Mouse (Mus musculus) hindbrain, embryonic 15.5 days (tissue): ENCODE results near the gene Dhx9. TPM values are rescaled to one million over a fixed set of nuclear protein-coding genes. Genes with fewer than 3 reads are reported as not detected.
"Not testable (repeated sequence)": the region's sequence is repeated elsewhere in the genome, so short reads cannot be mapped to it uniquely, and the experiment has no call there.

Source experiments
- ATAC-seq: fragments of 200-750 bp; cut with Nextera tagmentation; 2 replicates; pipeline ENCODE4 v1.8.0; 2017; ENCODE audit warnings: low read depth, moderate number of reproducible peaks, moderate TSS enrichment; ENCODE audit not compliant: low FRiP score
- H3K27ac ChIP-seq: fragments of 300-500 bp; sonication (generic); replicated peaks from 2 replicates; pipeline ENCODE4 v1.5.1; 2015; ENCODE audit warnings: mild to moderate bottlenecking, inconsistent platforms
- H3K27me3 ChIP-seq: fragments of 300-500 bp; sonication (generic); 2 replicates; pipeline ENCODE4 v1.6.1; 2015; ENCODE audit warnings: control low read depth, inconsistent platforms
- H3K36me3 ChIP-seq: fragments of 300-500 bp; sonication (generic); 2 replicates; pipeline ENCODE4 v1.6.1; 2015; ENCODE audit warnings: control low read depth, inconsistent platforms
- H3K4me1 ChIP-seq: fragments of 300-500 bp; sonication (generic); replicated peaks from 2 replicates; pipeline ENCODE4 v1.6.1; 2015; ENCODE audit warnings: control low read depth, inconsistent platforms
- H3K4me2 ChIP-seq: fragments of 300-500 bp; sonication (generic); 2 replicates; pipeline ENCODE4 v1.6.1; 2015; ENCODE audit warnings: moderate library complexity, mild to moderate bottlenecking, inconsistent platforms
- H3K4me3 ChIP-seq: fragments of 300-500 bp; sonication (generic); 2 replicates; pipeline ENCODE4 v1.5.1; 2015; ENCODE audit warnings: mild to moderate bottlenecking, inconsistent platforms
- H3K9ac ChIP-seq: fragments of 300-500 bp; sonication (generic); 2 replicates; pipeline ENCODE4 v1.6.1; 2015; ENCODE audit warnings: inconsistent platforms
- H3K9me3 ChIP-seq: fragments of 300-500 bp; sonication (generic); 2 replicates; pipeline ENCODE4 v1.6.1; 2016; ENCODE audit warnings: control low read depth, inconsistent platforms
- WGBS: fragments of 180-500 bp; shearing (Covaris S2); methylation state at CpG from one replicate; pipeline ENCODE4 v1.1.7; 2015; 5-methylcytosine and 5-hydroxymethylcytosine counted together
- polyA plus RNA-seq: library from polyadenylated mRNA; unstranded; fragments of >200 nt; fragmentation: Nextera tagmentation; extraction: Ambion mirVana; gene quantifications from 2 replicates; pipeline ENCODE4 v1.2.1, GENCODE M21; 2015

Dhx9 gene
- polyA plus RNA-seq, 1 experiment from 2014 or later, result 23.5 TPM

DNA sequence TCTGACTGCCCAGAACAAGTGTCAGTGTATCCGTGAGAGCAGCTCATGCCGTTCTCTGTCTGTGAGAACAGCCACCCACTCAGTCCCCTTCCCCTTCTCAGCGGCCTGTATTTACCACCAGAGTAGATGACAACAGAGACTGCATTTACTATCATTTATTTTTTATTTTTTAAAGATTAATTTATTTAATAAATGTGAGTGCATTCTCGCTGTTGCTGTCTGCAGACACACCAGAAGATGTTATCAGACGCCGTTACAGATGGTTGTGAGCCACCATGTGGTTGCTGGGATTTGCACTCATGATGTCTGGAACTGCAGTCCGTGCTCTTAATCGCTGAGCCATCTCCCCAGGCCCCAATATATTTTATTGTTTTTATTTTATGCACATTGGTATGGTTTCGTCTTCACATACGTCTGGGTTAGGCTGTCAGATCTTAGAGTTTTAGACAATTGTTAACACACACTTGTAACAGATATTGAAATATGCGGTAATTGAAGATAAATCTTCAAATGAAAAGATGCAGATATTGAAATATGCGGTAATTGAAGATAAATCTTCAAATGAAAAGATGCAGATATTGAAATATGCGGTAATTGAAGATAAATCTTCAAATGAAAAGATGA is 74.0 kb downstream of the Dhx9 start:
- not testable (repeated sequence) for H3K4me1 ChIP-seq, H3K36me3 ChIP-seq, H3K4me3 ChIP-seq, H3K9ac ChIP-seq, ATAC-seq, H3K27me3 ChIP-seq, H3K4me2 ChIP-seq, H3K9me3 ChIP-seq, H3K27ac ChIP-seq
- WGBS, result 76% methylated on average over 13 of the region's 13 CpGs

- not testable (repeated sequence) for H3K27ac ChIP-seq, H3K27me3 ChIP-seq, H3K9me3 ChIP-seq, H3K9ac ChIP-seq, H3K4me1 ChIP-seq, H3K4me2 ChIP-seq, H3K4me3 ChIP-seq, ATAC-seq, H3K36me3 ChIP-seq
- 68% methylated on average over 3 of the region's 4 CpGs for WGBS
Observed at GRCm38 (mm10) chr1:153412663-153413396, 74.6 kb downstream of the Dhx9 start.

GRCm38 (mm10) chr1:153411723-153412122 is 75.7 kb downstream of the Dhx9 start:
- no peaks in the 10 kb centered on the region for H3K27me3 ChIP-seq
- ATAC-seq, result no peak
- H3K36me3 ChIP-seq, result no peaks in the 10 kb centered on the region
- H3K9me3 ChIP-seq, result no peaks in the 10 kb centered on the region
- H3K4me2 ChIP-seq, result no peak overlapping the region
- no peaks in the 10 kb centered on the region for H3K4me1 ChIP-seq
- no peak overlapping the region for H3K9ac ChIP-seq
- H3K27ac ChIP-seq, result no peak overlapping the region
- 90% methylated on average over 6 of the region's 6 CpGs for WGBS
- H3K4me3 ChIP-seq, result no peak overlapping the region

DNA sequence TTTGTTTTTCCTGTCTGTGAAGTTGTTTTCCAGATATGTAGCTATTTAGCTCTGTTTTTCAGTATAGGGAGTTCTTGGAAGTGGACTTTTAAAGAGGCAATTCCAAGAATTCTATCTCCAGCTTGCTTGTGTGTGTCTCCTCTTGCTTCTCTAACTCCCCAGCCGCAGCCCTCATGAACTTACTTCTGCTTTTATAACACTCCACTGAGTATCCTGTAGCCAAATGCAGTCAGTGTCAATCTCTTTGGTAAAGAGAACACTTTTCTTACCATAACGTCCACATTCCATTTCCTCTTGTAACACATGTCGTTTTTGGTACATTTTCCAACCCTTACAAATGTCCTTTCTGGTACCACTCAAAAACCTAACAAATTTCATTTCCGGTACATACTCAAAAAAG is 76.5 kb downstream of the Dhx9 start:
- not testable (repeated sequence) for H3K4me1 ChIP-seq, H3K4me2 ChIP-seq, ATAC-seq, H3K36me3 ChIP-seq, H3K9ac ChIP-seq, H3K27me3 ChIP-seq, H3K9me3 ChIP-seq, H3K27ac ChIP-seq, H3K4me3 ChIP-seq
- 100% methylated on average over 2 of the region's 4 CpGs for WGBS

DNA sequence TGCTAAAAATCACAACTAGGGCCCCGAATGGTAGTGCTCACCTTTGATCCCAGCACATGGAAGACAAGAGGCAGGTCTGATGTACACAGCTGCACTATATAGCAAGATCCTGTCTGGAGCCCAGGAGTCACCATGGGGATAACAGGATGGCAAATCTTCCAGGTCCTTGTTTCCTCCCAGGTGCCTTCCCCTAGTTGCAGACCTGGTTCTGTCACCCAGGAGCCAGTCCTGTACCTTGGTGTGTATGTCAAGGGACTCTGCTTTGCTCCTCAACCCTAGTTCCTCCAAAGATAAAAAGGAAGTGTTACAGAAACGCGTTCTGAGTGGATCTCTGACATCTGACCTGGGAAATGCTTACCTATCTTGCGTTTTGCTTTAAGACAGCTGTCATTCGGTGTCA is 79.2 kb downstream of the Dhx9 start:
- H3K4me2 ChIP-seq, H3K4me1 ChIP-seq, H3K27me3 ChIP-seq, H3K36me3 ChIP-seq, H3K27ac ChIP-seq, H3K9me3 ChIP-seq, H3K4me3 ChIP-seq, H3K9ac ChIP-seq, ATAC-seq: not testable (repeated sequence)
- 85% methylated on average over 5 of the region's 5 CpGs for WGBS

DNA sequence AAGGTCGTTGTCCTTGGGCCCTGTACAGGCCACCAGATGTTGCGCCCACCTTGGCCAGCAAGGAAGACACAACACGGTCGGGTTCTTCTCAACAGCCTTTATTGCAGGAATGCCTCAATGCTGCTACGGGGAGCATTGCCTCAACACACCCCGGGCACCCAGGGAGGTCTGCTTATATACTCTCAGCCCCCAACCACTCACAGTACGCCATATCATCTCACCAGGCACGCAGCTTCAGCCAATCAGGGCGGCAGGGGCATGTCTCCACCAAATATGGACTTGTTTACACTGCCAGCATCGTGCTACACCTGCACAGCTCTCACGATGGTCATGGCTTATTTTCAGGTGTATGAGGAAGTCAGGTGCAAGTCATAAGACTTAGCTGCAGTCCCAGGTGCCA is 79.8 kb downstream of the Dhx9 start:
- H3K9ac ChIP-seq, H3K9me3 ChIP-seq, H3K4me1 ChIP-seq, H3K27ac ChIP-seq, H3K4me2 ChIP-seq, H3K4me3 ChIP-seq, H3K27me3 ChIP-seq, H3K36me3 ChIP-seq, ATAC-seq: not testable (repeated sequence)
- 89% methylated on average over 11 of the region's 11 CpGs for WGBS

Other genes starting within 250 kb of the Dhx9 start
- 19.2 and 20.9 TPM in 2 replicates for gene Lamc1, start 154.9 kb downstream of the Dhx9 start, polyA plus RNA-seq
- gene Shcbp1l, start 62.5 kb downstream of the Dhx9 start, polyA plus RNA-seq, result 0.66 and 1.0 TPM in 2 replicates
- gene Npl, start 62.4 kb upstream of the Dhx9 start, polyA plus RNA-seq, result 12.1 and 14.7 TPM in 2 replicates
- 21.2 and 21.6 TPM in 2 replicates for gene Rgs8, start 165.4 kb upstream of the Dhx9 start, polyA plus RNA-seq